Mouse (Mus musculus) heart, adult 2 months (tissue): Measurements from ENCODE around the gene Akr1d1.

Source experiments
- CTCF ChIP-seq: fragments of 200-600 bp; IDR thresholded peaks from 2 replicates; pipeline ENCODE4 v1.8.1; 2022; ENCODE audit warnings: antibody characterized with exemption, mild to moderate bottlenecking, moderate library complexity
- POLR2A ChIP-seq: fragments of 200-500 bp; IDR thresholded peaks from 2 replicates; pipeline ENCODE4 v1.6.1; 2011; ENCODE audit warnings: mild to moderate bottlenecking, low read depth, low read length, control low read depth; ENCODE audit not compliant: insufficient read depth

DNA sequence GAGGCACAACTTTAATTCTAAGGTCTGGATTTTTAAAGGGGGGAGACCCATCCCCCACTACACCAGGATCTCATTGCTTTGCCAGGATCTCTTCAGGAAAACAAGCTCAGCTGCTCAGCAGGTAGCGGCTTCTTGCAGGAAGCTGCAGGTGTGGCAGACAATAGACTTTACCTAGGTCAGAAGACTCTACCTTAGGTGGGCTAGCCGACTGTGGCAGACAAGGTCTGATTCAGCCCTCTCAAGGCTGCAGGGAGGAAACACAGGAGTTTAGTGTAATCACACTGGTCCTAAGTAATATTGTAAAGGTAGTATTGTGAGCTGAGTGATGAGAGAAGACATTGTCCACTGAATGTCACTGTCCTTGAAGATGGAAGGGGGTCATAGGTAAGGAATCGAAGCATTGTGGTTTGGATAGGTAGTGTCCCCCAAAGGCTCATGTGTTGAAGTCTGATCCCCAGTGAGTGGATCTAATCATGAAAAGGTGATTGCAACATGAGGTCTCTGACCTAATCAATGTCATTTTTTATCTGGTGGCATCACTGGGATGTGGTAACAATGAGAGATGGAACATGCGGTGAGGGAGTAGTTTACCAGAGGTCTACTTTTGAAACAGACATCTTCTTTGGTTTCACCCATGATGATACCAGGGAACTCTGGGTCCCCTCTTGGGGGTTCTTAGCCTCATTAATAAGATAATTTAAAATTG is 74.4 kb downstream of the Akr1d1 start:
- TF ChIP-seq POLR2A (no peak), CTCF (no peak)
